Mouse (Mus musculus): Measurements from ENCODE around the gene Exoc7. TPM values are rescaled to one million over a fixed set of nuclear protein-coding genes. Genes with fewer than 3 reads are reported as not detected.
A peak's percentile ranks its signal among the peaks of the same experiment; 100 is the strongest.

Exoc7 gene
- total RNA-seq, 1 experiment, result 26.4 TPM

DNA sequence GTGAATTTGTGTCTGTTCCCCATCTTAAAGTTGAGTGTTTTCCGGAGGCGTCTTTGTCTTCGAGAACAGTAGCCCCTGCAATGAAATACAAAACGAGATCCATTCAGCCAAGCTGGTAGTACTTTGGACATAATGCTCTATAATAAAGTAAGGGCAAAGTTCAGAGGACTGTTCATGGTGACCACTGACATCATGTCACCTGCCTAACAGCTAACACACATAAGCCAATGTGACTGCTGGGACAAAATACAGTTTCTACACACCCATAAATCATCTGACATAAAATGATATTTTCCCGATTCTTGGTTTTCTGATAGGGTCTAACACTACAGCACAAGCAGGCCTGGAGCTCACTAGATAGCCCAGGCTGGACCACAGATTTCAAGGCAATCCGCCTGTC is 38.7 kb downstream of the Exoc7 start:
- Histone ChIP-seq H3K9ac (ENCODE audit: insufficient read depth, low read depth, low read length, poor library complexity, severe bottlenecking) (no peak overlapping the region), H3K36me3 (ENCODE audit: control insufficient read depth, insufficient read depth, low read length, poor library complexity, severe bottlenecking) (peaks cover 43% of the 10 kb centered on the region), H3K4me1 (ENCODE audit: control insufficient read depth in 2 of 2, insufficient read depth in 2 of 2, low read length in 2 of 2, poor library complexity in 1 of 2) (peaks cover 0 to 2% of the 10 kb centered on the region in 2 experiments; a peak in 1 of 4 replicates), H3K9me3 (ENCODE audit: control insufficient read depth, insufficient read depth, low read depth, low read length) (no peaks in the 10 kb centered on the region), H3K27ac (ENCODE audit: insufficient read depth, low read depth, low read length, poor library complexity, severe bottlenecking) (no peak overlapping the region), H3K4me3 (ENCODE audit: insufficient read depth in 1 of 2, low read depth in 1 of 2, low read length in 2 of 2, poor library complexity in 1 of 2, severe bottlenecking in 1 of 2) (no peak overlapping the region)
- TF ChIP-seq HCFC1 (IDR thresholded peaks at IDR 0.05; ENCODE audit: borderline replicate concordance, insufficient read depth, low read length) (no peak), CHD2 (IDR thresholded peaks at IDR 0.05; ENCODE audit: low read depth, low read length) (no peak), ZC3H11A (IDR thresholded peaks at IDR 0.05; ENCODE audit: borderline replicate concordance, low read depth, low read length) (no peak), MAFK (IDR thresholded peaks at IDR 0.05; ENCODE audit: insufficient read depth, low read depth, low read length) (no peak), ZNF384 (IDR thresholded peaks at IDR 0.05; ENCODE audit: low read depth, low read length) (no peak)
- no peak for DNase-seq (ENCODE audit: low read depth, low spot score)
- in situ Hi-C loops (cut with MboI; ENCODE audit: low sequenced_read_pairs in 2 of 2, unreplicated experiment in 2 of 2), result no loop called here

DNA sequence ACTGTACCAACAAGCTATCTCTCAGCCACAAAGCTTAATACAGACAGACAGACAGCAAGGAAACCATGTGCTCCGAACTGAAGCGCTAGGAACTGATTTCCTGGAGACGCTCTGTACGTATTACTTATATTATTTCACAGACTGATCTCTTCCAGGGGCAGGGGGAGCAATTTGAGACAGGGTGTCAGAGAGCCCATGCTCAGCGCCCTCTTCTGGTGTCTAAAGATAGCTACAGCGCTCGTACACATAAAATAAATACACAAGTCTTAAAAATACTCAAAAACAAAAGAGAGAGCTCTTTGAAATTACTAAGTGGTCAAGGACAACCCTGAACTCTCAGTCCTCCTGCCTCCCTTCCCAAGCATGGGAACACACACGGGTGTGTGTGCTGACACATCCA is 39.4 kb downstream of the Exoc7 start:
- peak; percentile 17 for DNase-seq (ENCODE audit: low read depth, low spot score)
- no peak for TF ChIP-seq CHD2 (IDR thresholded peaks at IDR 0.05; ENCODE audit: low read depth, low read length)
- TF ChIP-seq ZNF384 (IDR thresholded peaks at IDR 0.05; ENCODE audit: low read depth, low read length), result no peak
- TF ChIP-seq MAFK (IDR thresholded peaks at IDR 0.05; ENCODE audit: insufficient read depth, low read depth, low read length), result no peak
- no peak for TF ChIP-seq HCFC1 (IDR thresholded peaks at IDR 0.05; ENCODE audit: borderline replicate concordance, insufficient read depth, low read length)
- no peak for TF ChIP-seq ZC3H11A (IDR thresholded peaks at IDR 0.05; ENCODE audit: borderline replicate concordance, low read depth, low read length)
- no peaks in the 10 kb centered on the region for H3K4me1 ChIP-seq (ENCODE audit: control insufficient read depth in 2 of 2, insufficient read depth in 2 of 2, low read length in 2 of 2, poor library complexity in 1 of 2)
- no peak overlapping the region for H3K27ac ChIP-seq (ENCODE audit: insufficient read depth, low read depth, low read length, poor library complexity, severe bottlenecking)
- in situ Hi-C loops (cut with MboI; ENCODE audit: low sequenced_read_pairs in 2 of 2, unreplicated experiment in 2 of 2), result no loop called here
- peaks cover 49% of the 10 kb centered on the region for H3K36me3 ChIP-seq (ENCODE audit: control insufficient read depth, insufficient read depth, low read length, poor library complexity, severe bottlenecking)
- no peak overlapping the region for H3K4me3 ChIP-seq (ENCODE audit: insufficient read depth in 1 of 2, low read depth in 1 of 2, low read length in 2 of 2, poor library complexity in 1 of 2, severe bottlenecking in 1 of 2)
- H3K9ac ChIP-seq (ENCODE audit: insufficient read depth, low read depth, low read length, poor library complexity, severe bottlenecking), result no peak overlapping the region
- no peaks in the 10 kb centered on the region for H3K9me3 ChIP-seq (ENCODE audit: control insufficient read depth, insufficient read depth, low read depth, low read length)

DNA sequence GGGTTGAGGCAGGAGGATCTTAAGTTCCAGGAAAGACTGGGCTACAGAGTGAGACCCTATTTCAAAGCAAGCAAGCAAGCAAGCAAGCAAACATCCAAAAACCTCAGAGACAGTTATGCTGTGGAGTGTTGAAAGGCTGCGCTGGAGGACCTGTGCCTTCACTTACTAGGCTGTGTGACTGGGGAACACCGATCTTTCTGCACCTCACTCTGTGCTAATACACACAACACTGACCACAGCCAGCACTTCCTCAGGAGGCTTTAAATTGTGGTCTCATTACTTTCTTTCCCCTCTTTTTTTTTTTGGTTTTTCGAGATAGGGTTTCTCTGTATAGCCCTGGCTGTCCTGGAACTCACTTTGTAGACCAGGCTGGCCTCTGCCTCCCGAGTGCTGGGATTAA is 41.2 kb downstream of the Exoc7 start:
- Histone ChIP-seq H3K4me3 (ENCODE audit: insufficient read depth in 1 of 2, low read depth in 1 of 2, low read length in 2 of 2, poor library complexity in 1 of 2, severe bottlenecking in 1 of 2) (no peak overlapping the region), H3K36me3 (ENCODE audit: control insufficient read depth, insufficient read depth, low read length, poor library complexity, severe bottlenecking) (peaks cover 58% of the 10 kb centered on the region), H3K4me1 (ENCODE audit: control insufficient read depth in 2 of 2, insufficient read depth in 2 of 2, low read length in 2 of 2, poor library complexity in 1 of 2) (no peaks in the 10 kb centered on the region), H3K27ac (ENCODE audit: insufficient read depth, low read depth, low read length, poor library complexity, severe bottlenecking) (no peak overlapping the region), H3K9me3 (ENCODE audit: control insufficient read depth, insufficient read depth, low read depth, low read length) (no peaks in the 10 kb centered on the region), H3K9ac (ENCODE audit: insufficient read depth, low read depth, low read length, poor library complexity, severe bottlenecking) (no peak overlapping the region)
- in situ Hi-C loops (cut with MboI; ENCODE audit: low sequenced_read_pairs in 2 of 2, unreplicated experiment in 2 of 2), result no loop called here
- no peak for DNase-seq (ENCODE audit: low read depth, low spot score)
- TF ChIP-seq MAFK (IDR thresholded peaks at IDR 0.05; ENCODE audit: insufficient read depth, low read depth, low read length) (no peak), ZC3H11A (IDR thresholded peaks at IDR 0.05; ENCODE audit: borderline replicate concordance, low read depth, low read length) (no peak), ZNF384 (IDR thresholded peaks at IDR 0.05; ENCODE audit: low read depth, low read length) (no peak), CHD2 (IDR thresholded peaks at IDR 0.05; ENCODE audit: low read depth, low read length) (no peak)

- H3K36me3 ChIP-seq (ENCODE audit: control insufficient read depth, insufficient read depth, low read length, poor library complexity, severe bottlenecking), result peaks cover 63% of the 10 kb centered on the region
- no peak for TF ChIP-seq MAFK (IDR thresholded peaks at IDR 0.05; ENCODE audit: insufficient read depth, low read depth, low read length)
- no peak for TF ChIP-seq CHD2 (IDR thresholded peaks at IDR 0.05; ENCODE audit: low read depth, low read length)
- TF ChIP-seq ZNF384 (IDR thresholded peaks at IDR 0.05; ENCODE audit: low read depth, low read length), result no peak
- no peak for TF ChIP-seq ZC3H11A (IDR thresholded peaks at IDR 0.05; ENCODE audit: borderline replicate concordance, low read depth, low read length)
- no peak for TF ChIP-seq HCFC1 (IDR thresholded peaks at IDR 0.05; ENCODE audit: borderline replicate concordance, insufficient read depth, low read length)
- no peaks in the 10 kb centered on the region for H3K4me1 ChIP-seq (ENCODE audit: control insufficient read depth in 2 of 2, insufficient read depth in 2 of 2, low read length in 2 of 2, poor library complexity in 1 of 2)
- no peak overlapping the region for H3K9ac ChIP-seq (ENCODE audit: insufficient read depth, low read depth, low read length, poor library complexity, severe bottlenecking)
- H3K4me3 ChIP-seq (ENCODE audit: insufficient read depth in 1 of 2, low read depth in 1 of 2, low read length in 2 of 2, poor library complexity in 1 of 2, severe bottlenecking in 1 of 2), result no peak overlapping the region
- no peak overlapping the region for H3K27ac ChIP-seq (ENCODE audit: insufficient read depth, low read depth, low read length, poor library complexity, severe bottlenecking)
- DNase-seq (ENCODE audit: low read depth, low spot score), result no peak
- in situ Hi-C loops (cut with MboI; ENCODE audit: low sequenced_read_pairs in 2 of 2, unreplicated experiment in 2 of 2), result no loop called here
- H3K9me3 ChIP-seq (ENCODE audit: control insufficient read depth, insufficient read depth, low read depth, low read length), result no peaks in the 10 kb centered on the region
Observed at GRCm38 (mm10) chr11:116265352-116265751, 41.7 kb downstream of the Exoc7 start.

GRCm38 (mm10) chr11:116260259-116260658 is 46.8 kb downstream of the Exoc7 start:
- Histone ChIP-seq H3K9me3 (ENCODE audit: control insufficient read depth, insufficient read depth, low read depth, low read length) (no peaks in the 10 kb centered on the region), H3K4me1 (ENCODE audit: control insufficient read depth in 2 of 2, insufficient read depth in 2 of 2, low read length in 2 of 2, poor library complexity in 1 of 2) (no peaks in the 10 kb centered on the region), H3K9ac (ENCODE audit: insufficient read depth, low read depth, low read length, poor library complexity, severe bottlenecking) (no peak overlapping the region), H3K27ac (ENCODE audit: insufficient read depth, low read depth, low read length, poor library complexity, severe bottlenecking) (no peak overlapping the region), H3K4me3 (ENCODE audit: insufficient read depth in 1 of 2, low read depth in 1 of 2, low read length in 2 of 2, poor library complexity in 1 of 2, severe bottlenecking in 1 of 2) (no peak overlapping the region), H3K36me3 (ENCODE audit: control insufficient read depth, insufficient read depth, low read length, poor library complexity, severe bottlenecking) (peaks cover 68% of the 10 kb centered on the region)
- TF ChIP-seq HCFC1 (IDR thresholded peaks at IDR 0.05; ENCODE audit: borderline replicate concordance, insufficient read depth, low read length), result no peak
- no peak for TF ChIP-seq ZC3H11A (IDR thresholded peaks at IDR 0.05; ENCODE audit: borderline replicate concordance, low read depth, low read length)
- TF ChIP-seq MAFK (IDR thresholded peaks at IDR 0.05; ENCODE audit: insufficient read depth, low read depth, low read length), result no peak
- no peak for TF ChIP-seq ZNF384 (IDR thresholded peaks at IDR 0.05; ENCODE audit: low read depth, low read length)
- TF ChIP-seq CHD2 (IDR thresholded peaks at IDR 0.05; ENCODE audit: low read depth, low read length), result no peak
- in situ Hi-C loops (cut with MboI; ENCODE audit: low sequenced_read_pairs in 2 of 2, unreplicated experiment in 2 of 2), result no loop called here
- no peak for DNase-seq (ENCODE audit: low read depth, low spot score)
